Mouse (Mus musculus) ES-CJ7 (cell line): ENCODE data around the gene Bbox1.
A peak's percentile ranks its signal among the peaks of the same experiment; 100 is the strongest.

Experiments
- DNase-seq: peaks from one replicate; pipeline ENCODE4 v3.0.0; 2011; ENCODE audit warnings: low read depth, low spot score

Bbox1 gene

DNA sequence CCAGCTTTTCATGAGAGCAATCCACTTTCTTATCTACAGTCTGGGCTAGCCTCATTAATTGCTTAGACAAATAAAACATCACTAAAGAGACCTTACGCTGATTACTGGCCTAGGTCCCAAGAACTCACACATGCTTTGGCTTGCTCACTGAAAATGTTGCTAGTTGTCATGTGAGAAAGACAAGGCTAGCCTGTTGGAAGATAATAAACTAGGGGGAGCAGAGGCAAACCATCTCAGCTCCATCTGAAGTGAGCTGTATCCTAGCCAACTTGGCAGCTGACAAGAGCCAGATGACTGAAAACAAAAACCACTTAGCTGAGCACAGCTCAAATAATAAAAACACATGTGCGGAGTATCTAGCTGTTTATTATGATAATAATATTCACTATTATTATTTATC lies 40.2 kb downstream of the Bbox1 start:
- no peak for DNase-seq

DNA sequence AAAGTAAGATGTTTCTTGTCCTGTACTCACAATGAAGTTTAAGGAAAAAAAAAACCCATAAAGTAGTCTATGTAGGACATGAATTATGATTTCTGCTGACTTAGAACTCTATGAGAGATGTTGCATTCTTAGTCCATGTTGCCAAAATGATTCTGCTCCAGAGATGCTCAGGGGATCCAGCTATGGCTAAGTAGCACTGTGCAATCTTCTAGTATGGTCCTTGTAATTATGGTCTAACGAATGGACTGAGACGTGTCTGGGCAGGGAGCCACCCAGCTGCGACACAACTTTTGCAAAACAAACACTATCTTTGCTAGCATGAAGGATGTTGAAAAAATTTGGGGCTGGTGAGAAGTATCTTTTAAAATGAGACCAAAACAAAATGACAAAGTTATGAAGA lies 45.1 kb downstream of the Bbox1 start:
- DNase-seq, result no peak

DNA sequence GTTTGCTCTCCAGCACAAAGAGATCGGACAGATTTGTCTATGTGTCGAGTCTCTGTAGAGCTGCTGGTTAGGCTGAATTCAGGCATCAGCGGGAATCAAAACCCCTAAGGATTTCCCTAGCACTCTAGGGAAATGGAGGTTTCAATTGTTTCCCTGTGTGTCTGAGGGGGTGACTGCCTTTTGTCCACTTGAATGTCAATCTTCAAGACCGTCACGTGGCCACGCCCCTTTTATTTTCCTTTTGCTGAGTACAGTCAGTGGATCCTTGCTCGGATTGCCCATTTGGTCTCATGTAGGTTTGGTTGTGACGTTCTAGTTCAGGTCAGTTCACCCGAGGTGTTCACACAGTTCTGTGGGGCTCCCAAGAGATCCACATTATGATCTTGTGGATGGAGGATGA lies 82.1 kb downstream of the Bbox1 start:
- DNase-seq, result no peak

DNA sequence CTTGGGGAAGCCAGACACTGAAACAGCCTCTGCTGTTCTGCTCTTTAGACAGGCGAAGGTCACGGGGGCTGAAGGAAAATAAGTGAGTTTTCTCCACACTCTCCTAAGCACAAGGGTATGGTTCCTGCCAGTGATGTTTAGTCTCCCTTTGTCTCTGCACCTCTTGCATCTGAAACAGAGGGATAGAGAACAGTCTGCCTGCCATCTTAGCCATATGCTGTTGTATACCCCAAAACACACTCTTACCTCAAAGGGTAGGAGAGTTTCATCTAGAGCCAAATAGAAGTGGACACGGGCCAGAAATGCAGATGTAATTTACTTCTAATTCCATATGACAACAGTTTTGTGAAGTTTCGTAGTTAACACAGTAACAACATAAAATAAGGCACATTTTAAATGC lies 83.6 kb downstream of the Bbox1 start:
- no peak for DNase-seq

DNA sequence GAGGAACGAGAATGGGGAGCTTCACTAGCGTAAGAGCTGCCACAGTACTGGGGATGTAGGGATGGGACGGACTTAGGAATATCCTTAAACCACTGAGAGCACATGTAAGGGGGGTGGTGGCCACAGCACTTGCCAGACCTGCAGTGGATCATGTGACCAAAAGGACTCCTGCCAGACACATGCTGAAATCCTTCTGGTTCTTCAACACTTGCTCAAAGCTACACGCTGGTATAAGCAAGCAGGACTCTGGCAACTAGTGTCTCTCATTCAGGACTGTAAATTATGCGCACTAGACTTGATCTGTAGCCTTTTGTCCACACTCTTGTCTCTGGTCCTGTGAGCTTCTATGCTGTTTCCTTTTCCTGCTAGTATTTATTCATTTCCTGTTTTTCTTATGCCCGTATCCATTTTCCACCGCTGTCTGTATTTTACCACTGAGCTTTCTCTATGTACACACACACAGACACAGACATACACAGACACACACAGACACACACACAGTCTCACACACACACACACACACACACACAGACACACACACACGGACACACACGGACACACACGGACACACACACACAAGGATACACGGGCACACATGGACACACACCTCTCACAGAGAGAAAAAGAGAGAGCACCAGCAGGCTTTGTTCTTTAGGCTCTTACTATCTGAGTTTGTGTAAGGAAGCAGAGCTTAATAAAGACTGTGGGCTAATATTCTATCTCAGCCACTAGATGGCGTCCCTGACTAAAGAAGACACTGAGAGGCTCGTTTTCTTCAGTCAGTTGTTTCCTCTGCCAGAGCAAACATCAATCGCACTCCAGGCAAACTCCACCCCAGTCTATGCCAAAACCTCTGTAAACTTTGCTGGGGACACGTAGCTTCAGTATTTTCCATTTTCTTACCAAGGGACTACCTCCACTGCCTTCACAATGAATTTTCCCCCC lies 84.9 kb downstream of the Bbox1 start:
- peak; percentile 81 for DNase-seq

DNA sequence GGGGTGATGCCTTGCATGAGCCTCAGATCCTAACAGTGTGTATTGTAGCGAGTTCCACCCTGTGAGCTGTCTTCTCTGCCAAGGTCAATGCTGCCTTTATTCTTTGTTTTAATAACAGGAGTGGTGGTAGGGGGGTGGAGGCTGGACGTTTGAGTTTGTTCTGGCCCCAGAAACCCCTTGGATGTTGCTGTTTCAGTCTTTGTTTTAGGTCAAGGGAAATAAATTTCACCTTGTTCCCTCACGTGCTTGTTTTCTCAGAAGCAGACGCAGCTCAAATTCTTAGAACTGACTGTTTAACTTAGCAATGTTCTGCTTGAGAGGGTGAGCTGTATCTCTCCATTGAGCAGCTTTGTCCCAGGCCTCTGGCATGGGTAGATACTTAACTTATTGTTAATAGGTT lies 87.9 kb downstream of the Bbox1 start:
- DNase-seq, result no peak

DNA sequence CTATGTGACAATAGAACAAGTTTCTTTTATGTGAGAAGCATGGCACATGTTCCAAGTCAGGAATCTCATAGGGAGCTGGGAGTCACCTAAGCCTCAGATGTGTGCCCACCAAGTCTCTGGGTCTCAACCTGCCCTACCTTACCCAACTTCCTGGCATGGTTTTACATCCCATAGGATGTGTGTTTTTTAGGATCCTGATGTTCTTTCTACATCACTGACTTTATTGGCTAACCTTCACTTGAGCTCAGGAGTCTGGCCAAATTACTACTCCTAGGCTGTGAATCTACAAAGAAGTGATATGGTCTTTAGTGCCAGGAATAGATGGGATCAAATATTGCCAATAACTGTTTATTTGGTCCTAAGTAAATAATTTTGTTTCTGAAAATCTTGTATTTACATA lies 88.4 kb downstream of the Bbox1 start:
- no peak for DNase-seq

DNA sequence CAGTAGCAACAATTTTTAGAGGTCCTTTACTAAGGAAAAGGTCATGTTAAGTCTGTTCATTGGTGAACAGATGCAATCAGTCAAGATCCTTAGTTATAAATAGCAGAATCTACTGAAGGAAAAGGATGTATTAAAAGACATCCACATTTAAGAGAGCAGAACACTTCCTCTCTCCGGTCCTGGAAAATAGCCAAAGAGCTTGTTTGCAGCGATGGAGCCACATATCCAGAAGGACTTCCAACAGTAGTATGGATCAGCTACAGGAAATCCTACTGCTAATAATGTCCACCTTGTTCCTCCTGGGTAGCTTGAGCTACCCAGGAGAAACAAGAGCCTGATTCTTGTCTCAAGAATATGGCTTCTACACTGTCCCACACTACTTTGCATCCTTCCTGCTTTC lies 91.6 kb downstream of the Bbox1 start:
- no peak for DNase-seq

DNA sequence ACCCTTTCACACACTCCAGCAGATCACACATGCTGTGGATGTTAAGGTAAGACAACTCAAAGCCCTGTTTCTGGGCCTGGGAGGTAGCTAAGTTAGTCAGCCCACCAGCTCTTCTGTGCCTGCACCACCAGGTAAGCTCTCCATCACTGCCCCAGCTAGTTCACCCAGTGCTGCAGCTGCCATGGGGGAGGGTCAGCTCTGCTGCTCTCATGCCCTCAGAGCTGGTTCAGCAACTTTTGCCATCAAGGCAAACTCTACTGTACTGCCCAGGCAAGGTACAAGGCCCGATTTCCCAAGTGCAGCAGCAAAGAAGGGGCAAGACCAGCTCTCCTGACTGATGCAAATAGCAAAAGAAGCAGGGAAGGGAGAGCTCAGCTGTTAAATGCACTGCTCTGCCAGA lies 93.9 kb downstream of the Bbox1 start:
- no peak for DNase-seq

DNA sequence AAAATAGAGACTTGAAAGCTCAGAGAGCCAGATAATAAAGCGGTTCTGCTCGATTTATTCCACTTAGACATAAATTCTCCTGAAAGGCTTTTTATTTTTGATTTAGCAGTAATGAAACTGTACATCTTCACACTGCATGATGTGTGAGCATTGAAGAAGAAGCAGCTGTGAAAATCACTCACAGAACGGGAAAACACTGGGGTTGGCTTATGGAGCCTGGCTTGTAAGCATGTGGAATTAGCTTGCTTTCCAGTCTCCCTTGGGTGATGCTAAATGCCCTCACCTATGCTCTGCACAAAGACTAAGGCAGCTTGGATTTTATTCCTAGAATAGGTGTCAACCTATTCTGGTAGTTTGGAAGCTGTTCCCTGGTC lies 98.7 kb downstream of the Bbox1 start:
- DNase-seq, result no peak

DNA sequence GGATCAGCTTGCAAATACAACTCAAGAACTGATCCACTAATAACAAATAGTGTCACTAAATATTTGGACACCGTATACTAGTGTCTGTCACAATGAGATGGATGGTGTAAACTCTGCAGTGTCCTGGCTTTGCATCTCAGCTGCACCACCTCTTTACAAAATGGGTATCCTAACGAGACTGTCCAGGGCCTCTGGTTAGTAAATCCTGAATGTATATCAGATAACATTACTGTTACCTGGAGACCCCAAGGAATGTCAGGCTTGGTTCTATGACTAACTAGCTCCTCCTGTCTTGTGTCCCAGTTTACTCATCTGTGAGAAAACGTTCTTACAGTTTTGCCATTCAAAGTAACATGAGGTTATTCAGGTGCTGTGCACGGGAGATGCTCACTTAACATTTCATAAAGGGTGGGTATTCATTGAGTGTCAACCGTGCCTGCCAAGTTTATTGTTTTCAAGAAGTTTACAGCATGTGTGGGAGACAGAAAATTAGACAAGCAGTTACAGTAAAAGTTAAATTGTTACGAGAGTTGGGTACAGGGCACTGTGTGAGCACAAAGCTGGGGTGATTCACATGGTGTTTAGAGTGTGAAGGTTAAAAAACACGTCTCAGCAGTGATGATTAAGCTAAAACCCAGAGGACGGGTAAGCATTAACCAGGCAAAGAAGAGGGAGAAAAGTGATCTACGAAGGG lies 99.2 kb downstream of the Bbox1 start:
- DNase-seq, result no peak

DNA sequence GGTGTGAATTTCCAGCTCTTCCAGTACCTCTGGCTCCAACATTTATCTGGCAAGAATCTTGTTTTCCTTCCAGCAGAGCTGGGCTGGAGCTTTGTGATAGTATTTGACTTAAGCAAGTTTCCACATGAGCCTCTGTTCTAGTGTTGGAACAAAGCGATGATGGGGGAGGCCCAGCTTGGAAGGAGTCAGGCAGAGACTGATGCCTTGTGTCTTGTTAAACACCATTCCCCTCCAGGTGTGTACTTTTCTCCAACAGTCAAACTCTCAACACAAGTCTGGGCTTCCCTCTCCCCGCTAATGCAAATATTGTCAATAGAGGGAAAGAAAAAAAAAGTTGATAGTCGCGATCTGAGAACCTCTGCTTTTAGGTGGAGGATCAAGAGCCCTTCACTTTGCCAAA lies 100.1 kb downstream of the Bbox1 start:
- DNase-seq, result no peak
